Mouse (Mus musculus) lung, postnatal 10 days (tissue): ENCODE results near the gene Spesp1.

Source experiments
- DNase-seq: peaks from one replicate; pipeline ENCODE4 v3.0.0; 2021

Gene Spesp1

DNA sequence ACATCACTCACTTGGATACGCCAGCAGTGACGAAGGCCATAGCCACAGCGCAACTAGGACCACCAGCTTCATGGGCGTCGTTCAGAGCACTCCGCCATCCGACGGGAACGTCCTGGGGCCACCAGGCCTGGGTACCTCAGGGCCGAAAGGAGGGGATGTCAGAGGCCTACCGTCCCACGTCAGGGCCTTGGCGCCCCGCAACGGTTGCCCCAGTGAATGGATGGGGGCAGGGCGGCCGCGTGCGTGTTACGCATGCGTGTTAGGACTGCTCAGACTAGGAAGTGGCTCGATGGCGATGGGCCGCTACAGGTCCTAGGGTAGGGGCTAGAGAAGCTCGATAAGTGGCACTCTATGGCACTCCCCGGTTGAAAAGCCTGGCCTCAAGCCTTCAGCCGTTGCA, at the start of gene Spesp1:
Gene Spesp1, minus strand, starts transcription at position 218 of the 400 bp plus-strand sequence.
- DNase-seq = no peak

GRCm38 (mm10) chr9:62325965-62326364, 44.0 kb upstream of the Spesp1 start:
- DNase-seq = no peak

DNA sequence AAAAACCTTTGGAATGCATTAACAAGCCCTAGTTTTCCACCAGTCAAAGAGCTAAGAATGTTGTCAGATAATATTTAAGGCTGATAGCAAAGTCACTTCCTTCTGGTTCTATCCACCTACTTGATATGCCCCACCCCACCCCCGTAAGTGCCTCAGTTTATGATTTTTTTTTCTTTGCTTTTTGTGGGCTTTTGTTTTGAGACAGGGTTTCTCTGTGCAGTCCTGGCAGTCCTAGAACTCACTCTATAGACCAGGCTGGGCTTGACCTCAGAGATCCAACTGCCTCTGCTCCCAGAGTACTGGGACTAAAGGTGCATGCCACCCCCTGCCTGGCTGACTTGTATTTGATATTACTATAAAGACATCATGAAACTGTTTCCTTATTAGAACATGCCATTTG, 41.8 kb upstream of the Spesp1 start:
- DNase-seq = no peak

DNA sequence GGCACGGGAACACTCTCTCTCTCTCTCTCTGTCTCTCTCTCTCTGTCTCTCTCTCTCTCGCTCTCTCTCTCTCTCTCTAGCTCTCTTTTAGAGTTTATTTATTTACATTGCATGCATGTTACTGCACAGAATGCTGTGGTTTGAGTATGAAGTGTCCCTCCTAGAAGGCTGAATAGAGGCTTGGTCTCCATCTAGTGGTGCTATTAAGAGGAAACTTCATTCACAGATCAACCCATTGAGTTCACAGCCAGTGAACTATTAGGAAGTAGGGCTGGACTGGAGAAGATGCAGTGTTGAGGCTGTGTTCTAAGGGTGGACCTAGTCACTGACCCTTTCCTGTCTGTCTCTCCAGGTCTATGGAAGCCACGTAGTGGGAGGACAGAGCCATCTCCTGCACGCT, 36.7 kb upstream of the Spesp1 start:
- no peak for DNase-seq

GRCm38 (mm10) chr9:62315556-62315955, 33.5 kb upstream of the Spesp1 start:
- DNase-seq = no peak

DNA sequence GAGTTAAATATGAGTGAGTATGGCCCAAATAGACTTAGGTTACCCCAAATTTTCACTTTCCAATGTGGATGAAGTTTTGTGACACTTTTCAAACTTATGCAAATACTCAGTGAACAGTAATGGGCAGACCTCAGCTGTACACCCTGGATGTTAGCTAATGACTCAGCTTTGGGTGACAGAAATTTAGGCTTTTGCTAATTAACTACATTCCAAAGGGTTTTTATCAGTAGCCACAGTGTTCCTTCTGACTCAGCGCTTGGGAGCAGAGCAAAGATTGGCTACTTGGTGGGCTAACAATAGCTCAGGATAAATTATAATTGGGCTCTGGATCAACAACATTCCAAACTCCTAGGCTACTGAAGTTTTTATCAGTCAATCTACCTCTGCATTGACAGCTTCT, 14.9 kb upstream of the Spesp1 start:
- no peak for DNase-seq

DNA sequence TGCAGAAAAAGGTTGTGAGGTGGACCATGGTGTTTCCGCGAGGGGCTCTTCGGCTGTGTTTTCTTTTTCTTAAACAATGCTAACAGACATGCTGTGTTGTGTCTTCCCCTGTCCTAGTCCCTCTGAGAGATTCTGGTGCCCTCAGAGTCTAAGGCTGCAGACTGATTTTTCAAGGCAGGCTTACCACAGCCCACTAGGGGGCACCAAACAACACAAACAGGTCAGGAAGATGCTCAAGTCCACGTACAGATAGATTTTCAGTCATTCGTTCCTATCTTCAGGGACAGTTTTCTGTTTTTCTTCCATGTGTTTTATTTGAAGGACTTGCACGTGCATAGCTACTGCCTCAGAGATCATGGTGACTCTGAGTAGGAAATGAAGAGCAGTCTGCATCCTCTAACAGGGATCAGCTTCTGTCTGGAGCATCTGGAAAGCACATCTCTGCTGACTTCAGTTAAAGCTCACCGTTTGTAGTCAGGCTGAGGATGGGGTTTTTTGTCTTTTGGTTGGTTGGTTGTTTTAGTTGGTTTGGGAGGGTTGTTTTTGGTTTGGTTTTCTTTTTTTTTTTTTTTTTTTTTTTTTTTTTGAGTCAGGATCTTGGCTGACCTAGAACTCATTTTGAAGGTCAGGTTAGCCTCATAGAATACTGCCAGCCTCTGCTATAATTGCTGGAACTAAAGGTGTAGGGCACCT, 13.1 kb upstream of the Spesp1 start:
- DNase-seq = peak; percentile 86

- peak; percentile 14 for DNase-seq
Observed at GRCm38 (mm10) chr9:62287633-62288025, 5.6 kb upstream of the Spesp1 start.

DNA sequence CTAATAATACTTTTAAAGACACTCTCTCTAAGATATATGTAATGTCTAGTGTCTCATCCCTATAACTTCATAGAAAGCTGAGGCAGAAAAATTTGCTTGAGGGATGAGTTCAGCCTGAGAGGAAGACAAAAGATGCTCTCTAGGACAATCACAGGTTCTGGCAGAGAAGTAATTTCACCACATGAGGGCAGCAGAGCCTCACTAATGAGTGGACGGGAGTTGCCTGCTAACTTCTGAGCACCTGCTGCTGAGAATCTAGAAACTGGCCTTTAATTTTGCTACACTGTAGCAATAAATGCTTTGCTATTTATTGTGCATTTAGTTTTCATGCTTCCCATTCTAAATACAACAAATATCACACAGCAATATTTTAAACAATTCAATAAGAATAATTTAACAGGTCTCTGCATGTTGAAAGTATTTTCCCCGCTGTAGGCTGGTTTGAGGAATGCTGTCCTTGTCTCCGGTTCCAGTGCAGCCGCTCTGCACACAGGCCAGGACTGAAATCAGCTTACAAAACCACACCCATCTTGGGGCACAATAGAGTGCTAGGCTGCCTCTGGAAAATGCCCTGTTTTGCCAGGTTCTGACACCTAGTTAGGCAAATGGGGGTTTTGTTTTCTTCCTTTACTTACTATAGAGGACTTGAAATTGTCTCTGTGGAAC, 5.1 kb upstream of the Spesp1 start:
- peak; percentile 87 for DNase-seq

GRCm38 (mm10) chr9:62284266-62284665, 2.3 kb upstream of the Spesp1 start:
- DNase-seq = no peak

GRCm38 (mm10) chr9:62276899-62277298, 5.1 kb downstream of the Spesp1 start:
- DNase-seq = no peak

- DNase-seq = no peak
Observed at GRCm38 (mm10) chr9:62270775-62271399, 11.1 kb downstream of the Spesp1 start.

DNA sequence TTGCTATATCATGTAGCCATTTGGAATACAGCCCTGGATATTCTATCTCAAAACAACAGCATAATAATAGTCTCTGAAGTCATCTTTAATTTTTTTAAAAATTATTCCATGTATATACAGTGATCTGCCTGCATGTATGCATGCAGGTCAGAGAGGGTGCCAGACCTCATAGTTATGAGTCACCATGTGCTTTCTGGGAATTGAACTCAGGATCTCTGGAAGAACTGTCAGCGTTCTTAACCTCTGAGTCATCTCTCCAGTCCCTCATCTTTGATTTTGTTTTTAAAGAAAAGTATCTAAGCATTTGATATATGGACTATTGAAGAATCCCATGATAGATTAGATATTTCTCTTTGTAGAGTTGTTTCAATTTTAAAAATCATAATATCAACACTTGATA, 12.8 kb downstream of the Spesp1 start:
- DNase-seq = no peak

DNA sequence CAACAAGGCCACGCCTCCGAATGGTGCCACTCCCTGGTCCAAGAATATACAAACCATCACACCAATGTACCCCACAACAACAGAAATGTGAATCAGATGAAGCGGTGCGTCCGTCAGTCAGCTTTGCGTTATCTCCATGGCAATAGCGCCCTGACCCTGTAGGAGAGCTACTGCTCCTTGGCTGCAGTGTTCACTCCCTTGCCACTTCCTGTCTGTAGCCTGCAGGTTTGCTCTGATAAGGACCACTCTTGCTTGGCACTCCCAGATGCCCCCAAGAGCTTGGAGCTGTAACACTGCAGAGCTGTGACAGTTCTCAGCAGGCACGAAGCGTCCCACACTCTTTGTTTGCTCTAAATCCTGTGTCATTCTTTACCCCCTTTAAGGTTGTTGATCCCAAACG, 16.7 kb downstream of the Spesp1 start:
- no peak for DNase-seq

GRCm38 (mm10) chr9:62263652-62264051, 18.4 kb downstream of the Spesp1 start:
- DNase-seq = no peak

- no peak for DNase-seq
Observed at GRCm38 (mm10) chr9:62261406-62261805, 20.6 kb downstream of the Spesp1 start.

- DNase-seq = no peak
Observed at GRCm38 (mm10) chr9:62261006-62261405, 21.0 kb downstream of the Spesp1 start.

DNA sequence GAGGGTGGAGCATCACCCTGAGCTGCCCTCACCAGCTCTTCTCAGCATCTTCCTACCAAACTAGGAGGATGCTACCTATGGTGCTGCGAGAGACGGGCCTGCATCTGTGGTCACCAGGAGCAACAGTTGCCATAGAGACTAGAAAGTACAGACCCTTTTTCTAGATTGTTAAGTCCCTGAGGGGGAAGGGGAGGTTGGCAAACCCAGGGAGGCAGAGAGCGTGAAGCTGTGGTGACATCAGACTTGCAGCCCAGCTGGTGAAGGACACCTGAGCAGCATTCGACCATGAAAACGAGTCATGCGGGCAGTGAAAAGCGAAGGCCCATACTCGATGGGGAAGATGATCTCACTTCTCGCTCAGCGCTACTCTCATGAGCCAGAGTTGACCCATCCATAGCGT, 24.0 kb downstream of the Spesp1 start:
- DNase-seq = no peak

- DNase-seq = peak; percentile 35
Observed at GRCm38 (mm10) chr9:62255896-62256576, 26.0 kb downstream of the Spesp1 start.

GRCm38 (mm10) chr9:62253736-62254443, 28.1 kb downstream of the Spesp1 start:
- no peak for DNase-seq

- no peak for DNase-seq
Observed at GRCm38 (mm10) chr9:62250296-62250695, 31.7 kb downstream of the Spesp1 start.

DNA sequence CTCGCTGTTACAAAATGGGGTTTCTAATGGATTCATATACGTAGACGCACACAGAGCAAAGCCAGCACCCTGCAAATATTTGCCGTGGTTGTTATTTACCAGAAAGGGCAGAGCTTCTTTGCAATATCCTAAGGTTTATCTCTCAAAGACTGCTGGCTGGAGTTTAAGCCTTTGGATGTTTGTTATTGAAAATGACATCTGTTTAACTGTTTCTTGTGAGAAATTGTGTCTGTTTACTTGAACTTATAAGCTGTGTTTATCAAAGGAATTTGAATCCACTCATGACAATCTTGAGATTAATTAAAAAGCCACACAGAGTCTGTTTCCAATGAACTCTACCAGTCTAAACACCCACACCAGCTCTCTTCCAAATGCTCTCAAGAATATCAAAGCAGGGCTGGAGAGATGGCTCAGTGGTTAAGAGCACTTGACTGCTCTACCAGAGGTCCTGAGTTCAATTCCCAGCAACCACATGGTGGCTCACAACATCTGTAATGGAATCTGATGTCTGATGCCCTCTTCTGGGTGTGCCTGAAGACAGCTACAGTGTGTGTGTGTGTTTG, 35.5 kb downstream of the Spesp1 start:
- no peak for DNase-seq
